Mouse (Mus musculus) forebrain, embryonic 14.5 days (tissue): ENCODE data around the gene Ccdc33. TPM values are rescaled to one million over a fixed set of nuclear protein-coding genes. Genes with fewer than 3 reads are reported as not detected.

Source experiments
- ATAC-seq: fragments of 200-750 bp; cut with Nextera tagmentation; 2 replicates; pipeline ENCODE4 v1.8.0; 2017; ENCODE audit warnings: mild to moderate bottlenecking, moderate library complexity
- DNase-seq: peaks from one replicate; pipeline ENCODE4 v3.0.0-alpha.2; 2015; ENCODE audit warnings: low spot score
- H3K27ac ChIP-seq: fragments of 300-500 bp; sonication (generic); 2 replicates; pipeline ENCODE4 v1.5.1; 2014; ENCODE audit warnings: low read depth, mild to moderate bottlenecking, control low read depth, low read length, moderate library complexity
- H3K27me3 ChIP-seq: fragments of 300-500 bp; sonication (generic); replicated peaks from 2 replicates; pipeline ENCODE4 v1.6.1; 2014; ENCODE audit warnings: low read length, control low read depth, mixed read lengths; ENCODE audit not compliant: control insufficient read depth, insufficient read depth
- H3K36me3 ChIP-seq: fragments of 300-500 bp; sonication (generic); 2 replicates; pipeline ENCODE4 v1.6.1; 2014; ENCODE audit warnings: low read length, control low read depth; ENCODE audit not compliant: control insufficient read depth, insufficient read depth
- H3K4me1 ChIP-seq: fragments of 300-500 bp; sonication (generic); 2 replicates; pipeline ENCODE4 v1.6.1; 2014; ENCODE audit warnings: antibody characterized with exemption, low read length, control low read depth; ENCODE audit not compliant: control insufficient read depth, insufficient read depth
- H3K4me2 ChIP-seq: fragments of 300-500 bp; sonication (generic); 2 replicates; pipeline ENCODE4 v1.6.1; 2014; ENCODE audit warnings: mild to moderate bottlenecking, control low read depth, low read length
- H3K4me3 ChIP-seq: fragments of 300-500 bp; sonication (generic); 2 replicates; pipeline ENCODE4 v1.5.1; 2014; ENCODE audit warnings: low read depth, low read length, control low read depth
- H3K9ac ChIP-seq: fragments of 300-500 bp; sonication (generic); 2 replicates; pipeline ENCODE4 v1.6.1; 2014; ENCODE audit warnings: mild to moderate bottlenecking, low read length, control low read depth, moderate library complexity
- H3K9me3 ChIP-seq: fragments of 300-500 bp; sonication (generic); replicated peaks from 2 replicates; pipeline ENCODE4 v1.6.1; 2016; ENCODE audit warnings: low read length, control low read depth, mixed read lengths; ENCODE audit not compliant: control insufficient read depth
- WGBS: fragments of 180-500 bp; shearing (Covaris S2); extraction: QIAGEN DNeasy Blood & Tissue Kit; methylation state at CpG from one replicate; pipeline ENCODE4 v1.1.7; 2014; 5-methylcytosine and 5-hydroxymethylcytosine counted together
- polyA plus RNA-seq: library from polyadenylated mRNA; unstranded; fragments of >200 nt; fragmentation: Nextera tagmentation; extraction: Ambion mirVana; gene quantifications from 2 replicates; pipeline ENCODE4 v1.2.1, GENCODE M21; 2014

The Ccdc33 gene
- polyA plus RNA-seq, 1 experiment from 2014 or later = 0.48 TPM

DNA sequence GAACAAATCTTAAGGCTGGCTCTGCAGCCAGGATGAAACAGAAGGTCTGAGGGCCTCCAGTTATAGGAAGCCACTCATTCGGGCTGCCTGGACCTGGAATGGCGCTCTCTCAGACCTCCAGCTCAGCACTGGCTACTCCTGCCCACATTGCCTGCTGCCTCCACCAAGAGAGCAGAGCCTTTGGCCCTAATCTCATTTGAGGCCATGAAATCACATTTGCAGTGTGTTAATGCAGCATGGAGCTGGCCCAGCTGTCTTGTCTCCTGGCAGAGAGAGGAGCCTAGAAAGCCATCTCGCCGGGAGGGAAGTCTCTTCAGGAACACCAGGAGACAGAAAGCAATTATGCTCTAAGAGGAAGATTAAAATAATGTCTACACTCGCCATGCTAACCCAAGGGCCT, 11.1 kb downstream of the Ccdc33 start:
- H3K9ac ChIP-seq = no peak overlapping the region
- ATAC-seq = no peak
- H3K27me3 ChIP-seq = no peaks in the 10 kb centered on the region
- H3K4me3 ChIP-seq = no peak overlapping the region
- no peak for DNase-seq
- peaks cover 45% of the 10 kb centered on the region for H3K4me1 ChIP-seq
- no peak overlapping the region for H3K4me2 ChIP-seq
- H3K9me3 ChIP-seq = no peaks in the 10 kb centered on the region
- 57% methylated on average over 5 of the region's 5 CpGs for WGBS
- peak overlapping the region; percentile 17; the same call in 1 of the 2 replicates for H3K27ac ChIP-seq
- H3K36me3 ChIP-seq = no peaks in the 10 kb centered on the region

DNA sequence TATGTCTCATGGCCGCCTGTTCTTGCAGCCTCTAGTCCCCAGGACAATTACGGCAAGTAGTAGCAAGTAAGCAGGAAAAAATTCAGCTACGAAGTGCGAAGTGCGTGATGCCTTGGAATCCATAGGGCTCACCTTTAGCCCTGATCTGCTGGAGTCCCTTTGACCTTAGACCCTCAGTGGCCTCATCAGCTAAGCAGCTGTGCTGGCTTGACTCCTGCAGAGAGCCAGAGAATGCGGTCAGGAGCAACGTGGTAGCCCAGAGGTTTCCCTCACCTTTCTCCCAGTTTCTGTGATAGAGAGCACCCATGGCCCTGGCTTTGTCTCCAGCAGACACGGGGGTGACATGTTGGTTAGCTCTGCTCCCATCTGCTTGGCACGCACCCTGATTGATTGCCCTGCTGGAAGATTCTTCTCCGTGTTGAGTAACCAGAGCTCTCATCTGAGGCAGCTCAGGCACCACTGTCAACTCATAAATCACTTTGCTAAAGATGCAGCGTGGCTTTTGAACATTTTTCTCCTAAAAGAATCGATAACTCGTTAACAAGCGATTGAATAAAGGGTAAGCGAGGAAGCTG, 12.9 kb downstream of the Ccdc33 start:
- WGBS = 64% methylated on average over 15 of the region's 15 CpGs
- Histone ChIP-seq H3K4me2 (no peak overlapping the region), H3K4me1 (peaks cover 32% of the 10 kb centered on the region), H3K9ac (no peak overlapping the region), H3K27ac (no peak overlapping the region), H3K9me3 (no peaks in the 10 kb centered on the region), H3K36me3 (no peaks in the 10 kb centered on the region), H3K27me3 (no peaks in the 10 kb centered on the region), H3K4me3 (no peak overlapping the region)
- ATAC-seq (no peak), DNase-seq (no peak)

DNA sequence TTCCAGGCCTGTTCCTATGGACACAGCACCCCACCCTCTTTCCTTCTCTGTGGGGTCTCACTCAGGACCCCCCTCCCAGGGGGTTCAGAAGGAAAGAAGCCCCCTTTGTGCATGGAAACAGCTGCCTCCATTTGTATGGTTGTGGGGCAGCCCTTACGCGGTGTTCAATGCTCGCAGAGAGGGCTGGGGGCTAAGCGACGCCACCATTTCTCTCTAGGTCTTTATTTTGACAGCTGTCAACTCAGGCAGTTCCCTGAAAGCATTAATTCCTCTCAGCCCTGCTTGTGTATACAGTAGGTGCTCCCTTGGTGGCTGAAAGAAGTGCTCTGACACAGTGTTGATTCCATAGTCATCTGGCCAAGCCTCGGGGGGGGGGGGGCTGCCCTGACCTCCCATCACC, 15.0 kb downstream of the Ccdc33 start:
- ATAC-seq (peak; percentile 55; the same call in 1 of the 2 replicates), DNase-seq (no peak)
- Histone ChIP-seq H3K27me3 (no peaks in the 10 kb centered on the region), H3K4me1 (peaks cover 35% of the 10 kb centered on the region), H3K9ac (no peak overlapping the region), H3K4me2 (no peak overlapping the region), H3K4me3 (no peak overlapping the region), H3K27ac (0 out of 2 replicates have a peak overlapping the region, but pooled peaks have one; percentile 54), H3K36me3 (no peaks in the 10 kb centered on the region), H3K9me3 (no peaks in the 10 kb centered on the region)
- 19% methylated on average over 6 of the region's 6 CpGs for WGBS

DNA sequence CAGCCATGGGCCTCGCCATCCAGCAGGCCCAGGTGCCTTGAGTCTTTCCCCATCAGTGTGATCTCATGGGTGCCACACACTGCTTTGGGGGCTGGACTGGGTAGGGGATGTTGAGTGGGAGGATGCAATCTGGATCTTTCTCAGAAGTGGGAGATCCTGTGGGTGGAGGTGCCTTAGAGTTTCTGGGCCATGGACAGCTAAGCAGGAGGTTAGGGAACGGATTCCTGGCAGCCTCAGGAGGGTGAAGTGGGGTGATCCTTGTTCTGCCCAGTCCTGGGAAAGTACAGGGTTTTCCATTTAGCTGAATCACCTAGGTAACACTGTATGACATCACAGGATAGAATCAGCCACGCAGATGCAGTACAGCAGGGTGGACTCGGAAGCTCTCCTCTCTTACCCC, 16.6 kb downstream of the Ccdc33 start:
- Histone ChIP-seq H3K27ac (no peak overlapping the region), H3K4me1 (peaks cover 38% of the 10 kb centered on the region), H3K9ac (no peak overlapping the region), H3K36me3 (no peaks in the 10 kb centered on the region), H3K4me2 (no peak overlapping the region), H3K9me3 (no peaks in the 10 kb centered on the region), H3K27me3 (no peaks in the 10 kb centered on the region), H3K4me3 (no peak overlapping the region)
- DNase-seq = no peak
- 54% methylated on average over 4 of the region's 4 CpGs for whole genome bisulfite sequencing
- ATAC-seq = no peak

DNA sequence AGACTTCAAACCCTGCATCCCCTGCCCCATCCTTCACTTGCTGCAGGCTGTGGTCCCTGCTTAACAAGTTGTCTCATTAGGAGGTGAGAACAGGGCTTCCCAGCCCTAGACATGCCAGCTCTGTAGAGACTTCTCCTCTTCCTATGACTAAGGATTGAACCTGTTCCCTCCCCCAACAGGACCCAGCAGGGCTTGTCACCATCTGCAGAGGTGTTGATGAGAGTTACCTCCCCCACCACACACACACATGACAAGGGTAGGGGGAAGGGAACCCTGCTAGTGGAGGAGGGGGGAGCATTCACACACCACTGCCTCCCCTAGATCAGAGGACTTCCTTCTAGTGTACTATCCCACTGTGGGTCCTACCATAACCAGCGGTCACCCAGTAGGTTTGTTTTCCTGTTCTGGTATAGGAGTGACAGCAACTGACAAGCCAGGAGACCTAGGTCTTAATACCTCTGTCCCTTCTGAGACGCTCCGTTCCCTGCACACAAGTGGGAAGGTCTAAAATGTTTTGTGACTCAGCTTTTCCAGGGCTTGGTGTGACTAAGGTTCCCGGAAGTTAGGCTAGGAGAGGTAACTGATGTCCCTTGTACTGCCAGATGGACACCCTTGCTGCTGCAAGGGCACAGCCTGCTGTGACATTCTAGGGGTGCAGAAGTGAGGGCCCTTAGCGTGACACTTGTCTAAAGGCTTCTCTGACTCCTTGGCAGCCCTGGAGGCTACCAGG, 18.6 kb downstream of the Ccdc33 start:
- DNase-seq (peak; percentile 78), ATAC-seq (peak; percentile 57; the same call in 1 of the 2 replicates)
- no peaks in the 10 kb centered on the region for H3K36me3 ChIP-seq
- no peaks in the 10 kb centered on the region for H3K27me3 ChIP-seq
- no peaks in the 10 kb centered on the region for H3K9me3 ChIP-seq
- WGBS = 82% methylated on average over 5 of the region's 5 CpGs
- no peak overlapping the region for H3K4me2 ChIP-seq
- H3K27ac ChIP-seq = peak overlapping the region; percentile 60
- no peak overlapping the region for H3K4me3 ChIP-seq
- peaks cover 45% of the 10 kb centered on the region for H3K4me1 ChIP-seq
- H3K9ac ChIP-seq = no peak overlapping the region

DNA sequence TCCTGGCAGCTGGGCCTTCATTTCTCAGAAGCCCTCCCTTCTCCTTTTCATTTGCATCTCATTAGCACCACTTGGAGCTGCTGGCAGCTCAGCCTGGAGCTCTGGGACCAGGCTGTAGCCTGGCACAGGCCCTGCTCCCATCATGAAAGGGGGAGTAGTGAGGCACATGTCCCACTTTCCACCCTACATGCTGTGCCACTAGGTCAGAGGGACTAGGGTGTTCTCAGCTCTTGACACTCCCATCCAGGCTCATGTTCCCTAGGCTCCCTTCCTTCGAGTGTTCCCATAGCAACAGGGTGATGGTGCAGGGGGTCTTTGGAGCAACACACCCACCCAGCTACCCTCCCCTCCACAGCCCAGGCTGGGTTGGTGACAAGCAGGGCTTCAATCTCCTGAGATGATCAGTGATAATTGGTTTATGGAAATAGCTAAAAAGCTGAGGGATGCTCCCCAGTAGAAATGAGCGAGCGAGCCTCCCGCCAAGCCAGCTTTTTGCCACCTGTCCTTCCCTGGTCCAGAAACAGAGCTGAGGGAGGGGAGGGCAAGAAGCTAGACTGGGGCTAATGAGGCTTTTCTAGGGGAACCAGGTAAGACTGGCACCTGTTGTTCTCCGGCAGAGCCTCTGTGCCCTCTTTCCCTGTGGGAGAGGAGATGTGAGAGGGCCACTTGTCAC, 21.9 kb downstream of the Ccdc33 start:
- Histone ChIP-seq H3K4me3 (no peak overlapping the region), H3K9ac (no peak overlapping the region; the same call in 1 of the 2 replicates), H3K36me3 (no peaks in the 10 kb centered on the region), H3K27me3 (no peaks in the 10 kb centered on the region), H3K4me2 (no peak overlapping the region), H3K9me3 (no peaks in the 10 kb centered on the region), H3K4me1 (peaks cover 32% of the 10 kb centered on the region), H3K27ac (peak overlapping the region; percentile 84)
- WGBS = 45% methylated on average over 5 of the region's 5 CpGs
- DNase-seq = peak; percentile 94
- ATAC-seq = peak; percentile 93

DNA sequence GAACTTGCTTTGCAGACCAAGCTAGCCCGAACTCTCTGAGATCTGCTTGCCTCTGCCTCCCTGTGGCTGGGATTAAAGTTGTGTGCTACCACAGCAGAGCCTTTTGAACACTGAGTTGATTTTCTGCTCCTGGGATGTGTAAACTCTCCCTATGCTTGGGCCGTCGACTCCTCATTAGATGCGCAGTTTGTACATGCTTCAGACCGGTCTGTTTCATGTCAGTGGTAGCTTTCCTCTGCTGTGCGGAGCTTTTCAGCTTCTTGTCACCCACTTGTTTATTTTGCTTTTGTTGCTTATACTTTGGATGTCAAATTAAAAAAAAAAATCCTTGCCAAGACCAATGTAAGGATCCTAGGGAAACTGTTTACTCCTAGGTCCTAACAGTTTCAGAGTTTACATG, 22.6 kb downstream of the Ccdc33 start:
- Histone ChIP-seq H3K27me3 (no peaks in the 10 kb centered on the region), H3K4me1 (peaks cover 29% of the 10 kb centered on the region), H3K36me3 (no peaks in the 10 kb centered on the region), H3K9me3 (no peaks in the 10 kb centered on the region), H3K4me2 (no peak overlapping the region), H3K27ac (peak overlapping the region; percentile 84), H3K9ac (no peak overlapping the region), H3K4me3 (no peak overlapping the region)
- WGBS = 67% methylated on average over 6 of the region's 6 CpGs
- ATAC-seq = no peak
- no peak for DNase-seq

DNA sequence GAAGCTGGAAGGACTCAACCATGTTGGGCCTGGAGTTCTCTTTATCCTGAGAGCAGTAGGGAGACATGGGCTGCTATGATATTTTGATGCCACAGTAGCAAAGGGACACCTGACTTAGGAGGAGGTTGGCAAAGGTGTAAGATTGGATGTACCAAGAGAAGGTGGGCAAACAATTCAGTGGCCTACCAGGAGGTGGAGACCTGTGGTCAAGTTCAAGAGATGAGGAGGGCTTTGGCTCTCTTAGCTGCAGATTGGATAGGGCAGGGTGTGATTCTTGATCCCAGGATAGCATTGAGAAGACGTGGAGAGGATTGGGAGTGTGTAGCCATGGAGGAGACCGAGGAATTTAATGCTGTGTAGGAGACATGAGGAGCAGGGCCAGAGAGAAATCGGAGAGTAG, 24.8 kb downstream of the Ccdc33 start:
- ATAC-seq = no peak
- Histone ChIP-seq H3K4me3 (no peak overlapping the region), H3K36me3 (no peaks in the 10 kb centered on the region), H3K4me2 (no peak overlapping the region), H3K27me3 (no peaks in the 10 kb centered on the region), H3K4me1 (peaks cover 20% of the 10 kb centered on the region), H3K9ac (no peak overlapping the region), H3K27ac (no peak overlapping the region), H3K9me3 (no peaks in the 10 kb centered on the region)
- WGBS = 85% methylated on average over 3 of the region's 3 CpGs
- no peak for DNase-seq
